Mouse (Mus musculus): ENCODE results near the gene Btg4. TPM values are rescaled to one million over a fixed set of nuclear protein-coding genes. Genes with fewer than 3 reads are reported as not detected.

The Btg4 gene
- polyA plus RNA-seq (2015; fragmentation: Nextera tagmentation; extraction: Ambion mirVana), result not detected in 2 replicates

GRCm38 (mm10) chr9:51060601-51061000 is at the start of gene Btg4:
TSS of gene Btg4 (plus strand) at chr9:51060901.
- no peak within 1 kb of the TSS for H3K27ac ChIP-seq (replicated peaks)
- no peak within 1 kb of the TSS for H3K4me3 ChIP-seq
- no peaks in the 10 kb centered on the region for H3K27me3 ChIP-seq
- no peak within 1 kb of the TSS for H3K9ac ChIP-seq (replicated peaks)
- no peak for ATAC-seq (replicated peaks)
- 83% methylated on average over 2 of the region's 2 CpGs for WGBS
- no peaks in the 10 kb centered on the region for H3K9me3 ChIP-seq
- H3K4me1 ChIP-seq, result no peaks in the 10 kb centered on the region
- H3K36me3 ChIP-seq, result no peaks in the 10 kb centered on the region
- H3K4me2 ChIP-seq (replicated peaks), result no peak within 1 kb of the TSS

- WGBS, result 80% methylated on average over 1 of the region's 1 CpGs
- Histone ChIP-seq H3K27ac (replicated peaks) (no peak overlapping the region), H3K4me3 (no peak overlapping the region), H3K9ac (replicated peaks) (no peak overlapping the region), H3K9me3 (no peaks in the 10 kb centered on the region), H3K4me1 (peaks cover 7% of the 10 kb centered on the region), H3K4me2 (replicated peaks) (no peak overlapping the region), H3K27me3 (no peaks in the 10 kb centered on the region), H3K36me3 (no peaks in the 10 kb centered on the region)
- no peak for ATAC-seq (replicated peaks)
Observed at GRCm38 (mm10) chr9:51013644-51014043, 47.1 kb upstream of the Btg4 start.

DNA sequence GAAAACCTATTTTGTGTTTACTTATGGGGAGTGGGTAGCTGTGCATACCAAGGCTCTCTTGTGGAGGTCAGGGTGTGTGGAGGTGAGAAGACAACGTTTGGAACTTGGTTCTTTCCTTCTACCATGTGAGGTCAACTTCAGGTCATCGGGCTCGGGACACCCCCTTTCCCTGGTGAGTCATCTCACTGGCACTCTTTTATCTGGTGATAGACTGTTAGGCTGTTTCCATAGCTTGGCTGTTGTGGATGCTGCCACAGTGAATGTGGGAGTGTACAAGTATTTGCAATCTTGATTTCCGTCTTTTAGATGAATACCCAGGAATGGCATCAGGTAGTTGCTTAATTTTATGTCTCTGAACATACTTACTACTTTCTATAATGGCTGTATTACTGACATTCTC is 45.0 kb upstream of the Btg4 start:
- Histone ChIP-seq H3K9ac (replicated peaks) (no peak overlapping the region), H3K9me3 (no peaks in the 10 kb centered on the region), H3K27ac (replicated peaks) (no peak overlapping the region), H3K4me2 (replicated peaks) (no peak overlapping the region), H3K4me1 (no peaks in the 10 kb centered on the region), H3K4me3 (no peak overlapping the region), H3K36me3 (no peaks in the 10 kb centered on the region), H3K27me3 (no peaks in the 10 kb centered on the region)
- WGBS, result 63% methylated on average over 4 of the region's 4 CpGs
- ATAC-seq (replicated peaks), result no peak

DNA sequence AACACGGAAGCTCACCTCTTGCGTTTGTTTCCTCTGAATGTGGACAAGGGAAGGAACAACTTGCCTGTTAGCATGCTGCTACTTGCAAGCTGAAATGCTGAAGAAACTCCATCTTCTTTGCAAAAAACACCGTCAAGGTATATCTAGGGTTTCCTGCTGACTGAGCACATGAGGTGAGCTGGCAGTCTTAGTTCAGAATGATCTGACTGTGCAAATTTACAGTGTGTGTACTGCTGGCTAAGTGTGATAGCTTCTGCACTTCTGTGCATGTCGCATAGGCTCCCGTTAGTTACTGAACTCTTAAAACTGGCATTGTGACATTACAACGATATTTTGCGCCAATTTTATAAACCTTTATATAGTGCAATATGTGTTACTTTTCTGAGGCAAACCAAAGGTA is 41.0 kb upstream of the Btg4 start:
- H3K4me1 ChIP-seq, result no peaks in the 10 kb centered on the region
- H3K4me2 ChIP-seq (replicated peaks), result no peak overlapping the region
- H3K9ac ChIP-seq (replicated peaks), result no peak overlapping the region
- H3K36me3 ChIP-seq, result no peaks in the 10 kb centered on the region
- 82% methylated on average over 7 of the region's 7 CpGs for WGBS
- no peaks in the 10 kb centered on the region for H3K9me3 ChIP-seq
- no peaks in the 10 kb centered on the region for H3K27me3 ChIP-seq
- no peak for ATAC-seq (replicated peaks)
- no peak overlapping the region for H3K27ac ChIP-seq (replicated peaks)
- no peak overlapping the region for H3K4me3 ChIP-seq

- Histone ChIP-seq H3K4me2 (replicated peaks) (no peak overlapping the region), H3K36me3 (no peaks in the 10 kb centered on the region), H3K27ac (replicated peaks) (no peak overlapping the region), H3K9ac (replicated peaks) (no peak overlapping the region), H3K4me3 (no peak overlapping the region), H3K27me3 (no peaks in the 10 kb centered on the region), H3K4me1 (no peaks in the 10 kb centered on the region), H3K9me3 (no peaks in the 10 kb centered on the region)
- no peak for ATAC-seq (replicated peaks)
- WGBS, result 87% methylated on average over 3 of the region's 3 CpGs
Observed at GRCm38 (mm10) chr9:51020351-51020750, 40.4 kb upstream of the Btg4 start.

GRCm38 (mm10) chr9:51021123-51021795 is 39.4 kb upstream of the Btg4 start:
- Histone ChIP-seq H3K27ac (replicated peaks) (no peak overlapping the region), H3K4me3 (no peak overlapping the region), H3K36me3 (no peaks in the 10 kb centered on the region), H3K4me2 (replicated peaks) (no peak overlapping the region), H3K27me3 (no peaks in the 10 kb centered on the region), H3K9me3 (no peaks in the 10 kb centered on the region), H3K4me1 (no peaks in the 10 kb centered on the region), H3K9ac (replicated peaks) (no peak overlapping the region)
- ATAC-seq (replicated peaks), result no peak
- 94% methylated on average over 4 of the region's 4 CpGs for WGBS

DNA sequence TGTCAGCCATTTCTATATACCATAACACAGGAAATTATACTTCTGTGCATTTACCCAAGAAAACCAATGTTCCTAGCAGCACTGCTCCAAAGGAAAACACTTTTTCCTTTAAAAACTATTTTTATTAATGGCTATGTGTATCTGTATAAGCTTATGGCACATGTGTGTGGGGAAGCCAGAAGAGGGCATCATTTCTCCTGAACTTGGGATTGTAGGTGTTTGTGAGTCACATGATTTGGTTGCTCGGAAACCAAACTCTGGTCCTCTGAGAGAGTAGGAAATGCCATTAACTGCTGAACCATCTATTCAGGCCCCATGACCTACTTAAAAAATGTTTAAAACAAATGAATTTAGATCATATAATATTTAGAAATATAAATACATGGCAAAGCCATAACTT is 33.7 kb upstream of the Btg4 start:
- Histone ChIP-seq H3K36me3 (no peaks in the 10 kb centered on the region), H3K4me2 (replicated peaks) (no peak overlapping the region), H3K9me3 (no peaks in the 10 kb centered on the region), H3K27ac (replicated peaks) (no peak overlapping the region), H3K27me3 (no peaks in the 10 kb centered on the region), H3K4me1 (no peaks in the 10 kb centered on the region), H3K9ac (replicated peaks) (no peak overlapping the region), H3K4me3 (no peak overlapping the region)
- 88% methylated on average over 1 of the region's 1 CpGs for WGBS
- no peak for ATAC-seq (replicated peaks)

- H3K27me3 ChIP-seq, result no peaks in the 10 kb centered on the region
- no peak overlapping the region for H3K9ac ChIP-seq (replicated peaks)
- no peaks in the 10 kb centered on the region for H3K9me3 ChIP-seq
- 72% methylated on average over 1 of the region's 1 CpGs for WGBS
- no peaks in the 10 kb centered on the region for H3K4me1 ChIP-seq
- no peak overlapping the region for H3K27ac ChIP-seq (replicated peaks)
- ATAC-seq (replicated peaks), result no peak
- H3K4me3 ChIP-seq, result no peak overlapping the region
- H3K4me2 ChIP-seq (replicated peaks), result no peak overlapping the region
- H3K36me3 ChIP-seq, result no peaks in the 10 kb centered on the region
Observed at GRCm38 (mm10) chr9:51030147-51030546, 30.6 kb upstream of the Btg4 start.

DNA sequence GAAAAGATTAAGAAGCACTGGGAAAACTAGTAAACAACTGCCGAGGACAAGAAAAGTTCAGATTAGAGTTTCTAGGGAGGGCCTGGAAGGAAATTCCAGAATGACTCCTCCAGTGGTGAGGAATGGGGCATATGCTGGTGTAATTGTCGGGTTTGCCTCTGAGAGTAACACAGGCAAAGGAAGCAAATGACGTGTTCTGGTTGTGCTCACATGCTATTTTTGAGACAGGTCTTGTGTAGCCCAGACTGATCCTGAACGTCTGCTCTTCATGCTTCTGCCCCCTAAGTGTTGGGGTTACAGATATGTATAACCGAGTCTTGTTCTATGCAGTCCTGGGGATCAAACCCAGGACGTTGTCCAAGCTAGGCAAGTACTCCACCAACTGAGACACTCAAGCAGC is 29.1 kb upstream of the Btg4 start:
- H3K9ac ChIP-seq (replicated peaks), result no peak overlapping the region
- no peak overlapping the region for H3K4me3 ChIP-seq
- H3K9me3 ChIP-seq, result no peaks in the 10 kb centered on the region
- no peaks in the 10 kb centered on the region for H3K27me3 ChIP-seq
- ATAC-seq (replicated peaks), result no peak
- 79% methylated on average over 6 of the region's 6 CpGs for WGBS
- no peaks in the 10 kb centered on the region for H3K4me1 ChIP-seq
- no peak overlapping the region for H3K27ac ChIP-seq (replicated peaks)
- H3K4me2 ChIP-seq (replicated peaks), result no peak overlapping the region
- H3K36me3 ChIP-seq, result no peaks in the 10 kb centered on the region

DNA sequence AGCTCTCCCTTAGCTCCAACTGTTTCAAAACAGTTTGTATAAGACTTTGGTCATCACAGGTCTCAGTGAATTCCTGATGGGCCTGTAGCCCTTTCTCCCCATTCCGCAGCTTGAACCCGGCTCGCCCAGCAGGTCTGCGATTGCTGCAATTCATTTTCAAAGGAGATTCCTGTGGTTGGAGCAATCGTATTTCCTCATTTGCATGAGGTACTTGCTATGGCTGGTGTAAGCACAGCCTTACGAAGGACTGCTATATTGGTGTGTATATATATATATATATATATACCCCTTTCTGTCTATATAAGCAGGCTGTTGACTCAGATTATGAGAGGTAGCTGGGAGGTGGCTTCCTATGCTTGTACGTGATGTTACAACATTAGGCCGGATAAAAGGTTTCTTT is 28.4 kb upstream of the Btg4 start:
- Histone ChIP-seq H3K36me3 (no peaks in the 10 kb centered on the region), H3K4me3 (no peak overlapping the region), H3K4me2 (replicated peaks) (no peak overlapping the region), H3K9me3 (no peaks in the 10 kb centered on the region), H3K27ac (replicated peaks) (no peak overlapping the region), H3K4me1 (no peaks in the 10 kb centered on the region), H3K9ac (replicated peaks) (no peak overlapping the region), H3K27me3 (no peaks in the 10 kb centered on the region)
- 74% methylated on average over 8 of the region's 8 CpGs for WGBS
- no peak for ATAC-seq (replicated peaks)

DNA sequence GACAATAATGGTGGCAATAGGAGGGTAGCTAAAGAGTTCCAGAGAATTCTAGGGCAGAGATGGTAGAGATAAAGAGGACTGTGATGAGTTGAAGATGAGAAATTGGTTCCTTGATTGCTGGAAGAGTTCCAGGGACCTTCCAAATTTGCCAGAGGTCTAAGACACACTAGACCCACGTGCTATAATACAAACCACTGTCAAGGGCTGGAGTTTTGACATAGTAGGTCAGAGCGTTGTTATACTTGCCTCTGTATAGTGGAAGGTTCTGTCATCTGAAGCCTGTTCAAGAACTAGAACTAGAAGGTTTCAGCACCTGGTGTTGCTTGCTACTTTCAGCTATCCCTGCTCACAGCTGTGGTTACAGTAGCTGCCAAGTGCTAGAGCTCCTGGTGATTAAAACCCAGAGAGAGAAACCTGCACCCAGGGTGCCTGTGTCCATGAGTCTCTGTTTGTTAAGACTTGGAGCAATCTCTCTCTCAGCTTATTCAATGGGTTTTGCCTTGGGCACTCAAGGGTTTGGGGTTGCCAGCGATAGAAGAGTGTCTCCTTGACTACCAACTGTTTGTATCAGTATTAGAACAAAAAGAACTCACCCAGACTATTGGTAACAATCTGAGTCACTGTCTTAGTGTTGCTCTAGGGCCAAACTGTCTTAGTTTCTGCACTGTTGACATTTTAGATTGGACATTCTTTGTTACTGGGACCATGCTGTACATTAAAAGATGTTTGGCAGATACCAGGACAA is 27.7 kb upstream of the Btg4 start:
- no peaks in the 10 kb centered on the region for H3K9me3 ChIP-seq
- no peak overlapping the region for H3K4me2 ChIP-seq (replicated peaks)
- ATAC-seq (replicated peaks), result no peak
- 73% methylated on average over 3 of the region's 3 CpGs for WGBS
- no peak overlapping the region for H3K4me3 ChIP-seq
- H3K4me1 ChIP-seq, result no peaks in the 10 kb centered on the region
- no peaks in the 10 kb centered on the region for H3K36me3 ChIP-seq
- no peak overlapping the region for H3K9ac ChIP-seq (replicated peaks)
- H3K27me3 ChIP-seq, result no peaks in the 10 kb centered on the region
- H3K27ac ChIP-seq (replicated peaks), result no peak overlapping the region

GRCm38 (mm10) chr9:51041491-51041980 is 19.2 kb upstream of the Btg4 start:
- Histone ChIP-seq H3K9me3 (no peaks in the 10 kb centered on the region), H3K4me3 (no peak overlapping the region), H3K9ac (replicated peaks) (no peak overlapping the region), H3K27me3 (no peaks in the 10 kb centered on the region), H3K36me3 (no peaks in the 10 kb centered on the region), H3K4me1 (no peaks in the 10 kb centered on the region), H3K4me2 (replicated peaks) (no peak overlapping the region), H3K27ac (replicated peaks) (no peak overlapping the region)
- 89% methylated on average over 7 of the region's 7 CpGs for WGBS
- no peak for ATAC-seq (replicated peaks)

All from forebrain, embryonic 15.5 days (tissue).